Mouse (Mus musculus) embryo, embryonic 9.5 days (tissue): ENCODE results near the gene Sprr2a3.
"Not testable (repeated sequence)": the region's sequence is repeated elsewhere in the genome, so short reads cannot be mapped to it uniquely, and the experiment has no call there.

Experiments used
- DNase-seq: peaks from one replicate; pipeline ENCODE4 v3.0.0-alpha.2; 2017; ENCODE audit errors: extremely low spot score

The Sprr2a3 gene

DNA sequence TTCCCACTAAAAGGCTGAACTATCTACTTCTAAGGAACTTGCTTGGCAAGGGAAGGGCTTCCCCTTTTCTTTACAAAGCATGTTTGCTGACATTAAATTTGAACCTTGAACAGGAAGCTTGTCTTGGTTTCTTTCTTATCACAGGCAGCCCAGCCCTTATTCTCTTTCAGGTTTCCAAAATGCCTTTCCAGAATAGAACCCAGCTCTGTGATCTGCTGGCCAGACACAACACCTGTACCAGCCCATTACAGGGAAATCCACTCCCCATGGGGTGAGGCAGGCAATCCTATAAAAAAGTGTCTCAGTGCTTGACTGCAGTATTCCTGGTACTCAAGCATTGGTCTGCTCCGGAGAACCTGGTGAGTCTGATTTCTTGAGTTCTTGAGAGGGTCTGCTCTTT, at the start of gene Sprr2a3:
TSS of gene Sprr2a3 (plus strand) at position 317 of the 400 bp plus-strand sequence.
- not testable (repeated sequence) for DNase-seq

DNA sequence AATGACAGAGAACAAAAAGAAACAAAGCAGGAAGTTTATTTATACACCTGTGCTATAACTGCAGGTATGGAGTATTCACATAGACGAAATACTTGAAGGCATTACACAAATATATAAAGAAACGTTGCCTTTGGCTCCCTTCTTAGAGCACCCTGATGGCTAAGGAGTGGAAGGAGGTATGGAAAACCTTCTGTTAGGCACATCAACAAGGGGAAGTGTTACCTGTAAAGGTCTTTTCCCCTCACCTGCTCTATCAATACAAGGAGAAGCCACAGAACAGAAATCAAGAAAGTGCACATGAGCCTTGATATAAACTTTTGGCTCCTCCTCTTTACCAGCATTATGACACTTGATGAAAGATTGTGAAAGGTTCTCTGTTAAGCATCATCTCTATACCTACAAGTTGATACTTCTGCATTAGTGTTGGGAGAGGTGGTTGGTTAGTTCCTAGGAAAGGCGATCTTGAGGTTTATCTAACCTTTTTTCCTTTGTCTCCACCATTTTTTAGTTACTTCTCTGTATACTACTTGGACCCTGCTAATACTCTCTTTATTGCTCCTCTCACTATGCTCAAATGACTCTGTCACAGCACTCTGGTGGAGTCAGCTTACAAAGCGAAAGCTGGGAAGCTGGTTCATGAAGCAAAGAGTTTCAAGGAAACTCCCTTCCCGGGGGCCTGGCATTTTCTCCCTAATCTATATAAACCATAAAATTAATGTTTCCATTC, 48.6 kb upstream of the Sprr2a3 start:
- DNase-seq = not testable (repeated sequence)

DNA sequence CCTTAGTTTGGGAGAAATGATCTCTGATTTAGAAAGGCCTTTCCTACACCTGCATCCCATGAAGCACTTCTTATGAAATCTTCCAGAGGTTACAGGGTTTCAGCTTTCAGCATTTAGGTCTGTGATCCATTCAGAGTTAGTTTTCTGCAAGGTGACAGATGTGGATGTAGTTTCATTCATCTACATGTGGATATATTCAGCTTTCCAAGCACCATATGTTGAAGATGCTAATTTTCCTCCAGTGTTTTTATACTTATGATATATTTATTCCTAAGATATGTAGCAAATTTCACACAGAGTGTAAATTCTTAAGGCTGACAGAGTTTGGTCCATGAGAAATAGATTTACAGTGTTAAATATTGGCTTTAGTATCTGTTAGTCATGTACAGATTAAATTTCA, 46.5 kb upstream of the Sprr2a3 start:
- DNase-seq = not testable (repeated sequence)

DNA sequence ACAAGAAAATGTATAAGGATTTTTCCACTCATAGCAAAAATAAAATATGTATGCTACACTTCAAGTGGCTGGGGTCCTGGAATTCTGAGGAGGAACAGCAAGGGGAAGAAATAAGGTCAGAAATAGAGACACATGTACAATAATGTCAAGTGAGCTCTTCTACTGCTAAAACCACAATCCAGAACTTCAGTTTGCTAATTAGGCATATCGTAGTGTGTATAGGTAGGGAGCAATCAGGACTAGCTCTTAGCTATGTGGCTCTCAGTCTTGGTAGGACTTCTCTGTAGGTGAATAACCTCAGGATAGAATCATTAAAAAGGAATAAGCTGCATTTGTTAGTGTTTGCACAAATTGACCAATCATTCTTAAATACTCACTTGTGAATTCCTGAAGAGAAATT, 46.0 kb upstream of the Sprr2a3 start:
- DNase-seq = not testable (repeated sequence)

DNA sequence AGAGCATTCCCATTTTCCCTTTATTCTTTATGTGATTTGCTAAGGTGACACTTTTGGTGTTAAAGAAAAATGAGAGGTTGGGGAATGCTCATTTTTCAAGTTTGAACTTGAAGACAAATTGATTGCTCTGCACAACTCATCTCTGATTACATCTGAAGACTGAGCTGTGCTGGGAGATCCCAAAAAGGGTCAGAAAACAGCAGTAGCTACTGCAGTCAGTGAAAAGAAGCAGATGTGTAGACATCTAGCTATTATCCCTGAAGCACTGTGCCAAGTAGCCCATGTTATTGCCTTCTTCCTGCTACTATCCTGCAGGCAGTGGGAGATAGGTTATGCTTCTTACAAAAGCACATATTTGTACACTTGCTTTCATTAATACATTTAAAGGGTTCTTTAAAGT, 40.4 kb upstream of the Sprr2a3 start:
- DNase-seq = not testable (repeated sequence)

DNA sequence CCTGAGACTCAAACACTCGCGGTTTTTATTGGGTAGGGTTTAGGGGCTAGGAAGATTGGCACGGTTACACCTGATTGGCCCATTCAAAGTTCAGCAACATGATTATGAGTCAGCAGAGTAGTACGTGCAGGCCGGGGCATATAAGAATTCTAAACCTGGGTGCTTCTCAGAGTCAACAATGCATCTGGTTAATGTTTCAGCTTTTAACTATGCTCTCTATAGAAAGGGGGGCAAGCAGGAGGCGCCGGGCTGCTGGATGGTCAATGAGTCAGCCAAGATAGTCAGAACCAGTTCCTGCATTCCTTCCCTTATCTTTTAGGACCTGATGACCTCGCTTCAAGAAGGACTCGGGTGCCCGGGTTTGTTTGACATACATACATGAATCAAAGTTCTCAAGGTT, 39.0 kb upstream of the Sprr2a3 start:
- not testable (repeated sequence) for DNase-seq

DNA sequence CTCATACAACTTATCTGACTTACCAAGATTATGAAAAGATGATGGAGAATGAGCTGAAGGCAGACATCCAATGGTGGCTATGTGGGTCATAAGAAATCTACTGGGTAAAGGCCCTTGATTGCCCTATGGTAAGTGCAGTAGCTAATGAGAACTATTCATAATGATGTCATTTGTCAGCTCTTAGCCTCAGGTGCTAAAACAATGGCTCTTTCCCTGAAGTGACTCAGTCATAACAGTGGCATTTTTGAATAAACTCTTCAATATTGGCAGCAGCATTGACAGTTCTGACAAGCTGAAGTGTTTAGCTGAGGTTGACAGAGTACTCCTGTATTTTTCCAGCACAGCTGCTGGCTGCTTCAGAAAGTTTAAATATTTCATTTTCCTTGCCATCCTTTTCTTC, 36.7 kb upstream of the Sprr2a3 start:
- not testable (repeated sequence) for DNase-seq

DNA sequence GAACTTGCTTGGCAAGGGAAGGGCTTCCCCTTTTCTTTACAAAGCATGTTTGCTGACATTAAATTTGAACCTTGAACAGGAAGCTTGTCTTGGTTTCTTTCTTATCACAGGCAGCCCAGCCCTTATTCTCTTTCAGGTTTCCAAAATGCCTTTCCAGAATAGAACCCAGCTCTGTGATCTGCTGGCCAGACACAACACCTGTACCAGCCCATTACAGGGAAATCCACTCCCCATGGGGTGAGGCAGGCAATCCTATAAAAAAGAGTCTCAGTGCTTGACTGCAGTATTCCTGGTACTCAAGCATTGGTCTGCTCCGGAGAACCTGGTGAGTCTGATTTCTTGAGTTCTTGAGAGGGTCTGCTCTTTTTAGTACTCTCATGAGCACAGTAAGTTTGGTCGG, 34.8 kb upstream of the Sprr2a3 start:
- not testable (repeated sequence) for DNase-seq

DNA sequence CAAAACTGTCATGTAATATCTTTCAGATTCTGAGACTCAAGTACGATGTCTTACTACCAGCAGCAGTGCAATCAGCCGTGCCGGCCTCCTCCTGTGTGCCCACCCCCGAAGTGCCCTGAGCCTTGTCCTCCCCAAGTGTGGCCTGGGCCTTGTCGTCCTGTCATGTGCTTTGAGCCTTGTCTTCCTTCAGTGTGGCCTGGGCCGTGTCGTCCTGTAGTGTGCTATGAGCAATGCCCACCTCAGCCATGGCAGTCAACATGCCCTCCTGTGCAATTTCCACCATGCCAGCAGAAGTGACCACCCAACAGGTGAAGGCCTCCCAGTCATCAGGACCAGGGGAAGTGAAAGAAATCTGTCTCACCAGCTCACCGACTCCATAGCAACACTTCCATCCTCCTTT, 31.4 kb upstream of the Sprr2a3 start:
- DNase-seq = not testable (repeated sequence)

DNA sequence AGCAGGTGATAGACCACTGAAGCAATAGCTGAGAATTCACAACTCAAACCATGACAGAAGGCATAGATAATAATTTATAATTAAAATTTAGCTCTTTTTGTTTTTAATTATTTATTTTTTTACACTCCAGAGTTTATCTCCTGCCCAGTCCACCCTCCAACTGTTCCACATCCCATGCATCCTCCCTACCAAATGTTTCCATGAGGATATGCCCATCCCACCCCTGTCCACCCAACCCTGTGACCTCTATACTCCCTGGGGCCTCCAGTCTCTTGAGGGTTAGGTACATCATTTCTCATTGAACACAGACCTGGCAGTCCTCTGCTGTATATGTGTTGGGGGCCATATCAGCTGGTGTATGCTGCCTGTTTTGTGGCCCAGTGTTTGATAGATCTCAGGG, 26.7 kb upstream of the Sprr2a3 start:
- DNase-seq = not testable (repeated sequence)

DNA sequence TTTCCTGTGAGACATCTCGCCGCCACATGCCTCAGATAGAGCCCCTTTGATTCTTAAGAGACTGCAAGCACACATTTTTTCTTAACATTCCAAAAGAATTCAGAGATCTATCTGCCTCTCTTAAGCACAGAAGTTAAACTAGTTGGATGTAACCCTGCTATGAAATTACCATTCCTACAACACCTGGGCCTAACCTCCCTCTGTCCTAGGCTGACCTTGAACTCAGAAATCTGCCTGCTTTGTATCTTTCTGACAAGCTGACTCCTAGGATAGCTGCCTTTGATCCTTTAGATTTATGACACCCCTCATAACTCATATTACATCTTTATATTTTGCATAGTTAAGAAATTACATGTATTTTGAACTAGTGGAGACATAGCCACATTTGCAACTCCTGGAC, 21.8 kb upstream of the Sprr2a3 start:
- DNase-seq = not testable (repeated sequence)

DNA sequence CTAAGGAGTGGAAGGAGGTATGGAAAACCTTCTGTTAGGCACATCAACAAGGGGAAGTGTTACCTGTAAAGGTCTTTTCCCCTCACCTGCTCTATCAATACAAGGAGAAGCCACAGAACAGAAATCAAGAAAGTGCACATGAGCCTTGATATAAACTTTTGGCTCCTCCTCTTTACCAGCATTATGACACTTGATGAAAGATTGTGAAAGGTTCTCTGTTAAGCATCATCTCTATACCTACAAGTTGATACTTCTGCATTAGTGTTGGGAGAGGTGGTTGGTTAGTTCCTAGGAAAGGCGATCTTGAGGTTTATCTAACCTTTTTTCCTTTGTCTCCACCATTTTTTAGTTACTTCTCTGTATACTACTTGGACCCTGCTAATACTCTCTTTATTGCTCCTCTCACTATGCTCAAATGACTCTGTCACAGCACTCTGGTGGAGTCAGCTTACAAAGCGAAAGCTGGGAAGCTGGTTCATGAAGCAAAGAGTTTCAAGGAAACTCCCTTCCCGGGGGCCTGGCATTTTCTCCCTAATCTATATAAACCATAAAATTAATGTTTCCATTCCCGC, 13.7 kb upstream of the Sprr2a3 start:
- DNase-seq = not testable (repeated sequence)

DNA sequence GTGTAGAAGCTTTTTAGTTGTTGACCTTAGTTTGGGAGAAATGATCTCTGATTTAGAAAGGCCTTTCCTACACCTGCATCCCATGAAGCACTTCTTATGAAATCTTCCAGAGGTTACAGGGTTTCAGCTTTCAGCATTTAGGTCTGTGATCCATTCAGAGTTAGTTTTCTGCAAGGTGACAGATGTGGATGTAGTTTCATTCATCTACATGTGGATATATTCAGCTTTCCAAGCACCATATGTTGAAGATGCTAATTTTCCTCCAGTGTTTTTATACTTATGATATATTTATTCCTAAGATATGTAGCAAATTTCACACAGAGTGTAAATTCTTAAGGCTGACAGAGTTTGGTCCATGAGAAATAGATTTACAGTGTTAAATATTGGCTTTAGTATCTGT, 11.7 kb upstream of the Sprr2a3 start:
- DNase-seq = not testable (repeated sequence)

DNA sequence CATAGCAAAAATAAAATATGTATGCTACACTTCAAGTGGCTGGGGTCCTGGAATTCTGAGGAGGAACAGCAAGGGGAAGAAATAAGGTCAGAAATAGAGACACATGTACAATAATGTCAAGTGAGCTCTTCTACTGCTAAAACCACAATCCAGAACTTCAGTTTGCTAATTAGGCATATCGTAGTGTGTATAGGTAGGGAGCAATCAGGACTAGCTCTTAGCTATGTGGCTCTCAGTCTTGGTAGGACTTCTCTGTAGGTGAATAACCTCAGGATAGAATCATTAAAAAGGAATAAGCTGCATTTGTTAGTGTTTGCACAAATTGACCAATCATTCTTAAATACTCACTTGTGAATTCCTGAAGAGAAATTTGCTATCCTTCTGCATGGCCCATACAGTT, 11.2 kb upstream of the Sprr2a3 start:
- not testable (repeated sequence) for DNase-seq

DNA sequence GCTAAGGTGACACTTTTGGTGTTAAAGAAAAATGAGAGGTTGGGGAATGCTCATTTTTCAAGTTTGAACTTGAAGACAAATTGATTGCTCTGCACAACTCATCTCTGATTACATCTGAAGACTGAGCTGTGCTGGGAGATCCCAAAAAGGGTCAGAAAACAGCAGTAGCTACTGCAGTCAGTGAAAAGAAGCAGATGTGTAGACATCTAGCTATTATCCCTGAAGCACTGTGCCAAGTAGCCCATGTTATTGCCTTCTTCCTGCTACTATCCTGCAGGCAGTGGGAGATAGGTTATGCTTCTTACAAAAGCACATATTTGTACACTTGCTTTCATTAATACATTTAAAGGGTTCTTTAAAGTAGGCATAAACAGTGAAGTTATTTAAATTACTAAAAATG, 5.6 kb upstream of the Sprr2a3 start:
- DNase-seq = not testable (repeated sequence)

DNA sequence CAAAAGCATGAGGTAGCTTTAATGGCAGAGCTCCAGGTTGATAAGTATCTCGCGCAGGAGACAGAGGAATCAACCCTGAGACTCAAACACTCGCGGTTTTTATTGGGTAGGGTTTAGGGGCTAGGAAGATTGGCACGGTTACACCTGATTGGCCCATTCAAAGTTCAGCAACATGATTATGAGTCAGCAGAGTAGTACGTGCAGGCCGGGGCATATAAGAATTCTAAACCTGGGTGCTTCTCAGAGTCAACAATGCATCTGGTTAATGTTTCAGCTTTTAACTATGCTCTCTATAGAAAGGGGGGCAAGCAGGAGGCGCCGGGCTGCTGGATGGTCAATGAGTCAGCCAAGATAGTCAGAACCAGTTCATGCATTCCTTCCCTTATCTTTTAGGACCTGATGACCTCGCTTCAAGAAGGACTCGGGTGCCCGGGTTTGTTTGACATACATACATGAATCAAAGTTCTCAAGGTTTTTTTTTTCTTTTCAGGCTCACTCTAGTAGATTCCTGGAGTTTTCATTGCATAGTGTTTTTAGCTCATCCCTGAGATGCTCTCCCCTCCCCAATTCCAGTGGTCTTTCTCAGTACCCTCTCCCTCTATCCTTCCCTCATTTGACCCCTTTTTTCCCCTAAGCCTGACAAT, 4.1 kb upstream of the Sprr2a3 start:
- not testable (repeated sequence) for DNase-seq

DNA sequence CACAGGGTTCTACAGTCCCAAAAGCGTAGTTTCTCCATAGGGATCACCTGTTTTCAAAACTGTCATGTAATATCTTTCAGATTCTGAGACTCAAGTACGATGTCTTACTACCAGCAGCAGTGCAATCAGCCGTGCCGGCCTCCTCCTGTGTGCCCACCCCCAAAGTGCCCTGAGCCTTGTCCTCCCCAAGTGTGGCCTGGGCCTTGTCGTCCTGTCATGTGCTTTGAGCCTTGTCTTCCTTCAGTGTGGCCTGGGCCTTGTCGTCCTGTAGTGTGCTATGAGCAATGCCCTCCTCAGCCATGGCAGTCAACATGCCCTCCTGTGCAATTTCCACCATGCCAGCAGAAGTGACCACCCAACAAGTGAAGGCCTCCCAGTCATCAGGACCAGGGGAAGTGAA, 3.3 kb downstream of the Sprr2a3 start:
- DNase-seq = not testable (repeated sequence)

DNA sequence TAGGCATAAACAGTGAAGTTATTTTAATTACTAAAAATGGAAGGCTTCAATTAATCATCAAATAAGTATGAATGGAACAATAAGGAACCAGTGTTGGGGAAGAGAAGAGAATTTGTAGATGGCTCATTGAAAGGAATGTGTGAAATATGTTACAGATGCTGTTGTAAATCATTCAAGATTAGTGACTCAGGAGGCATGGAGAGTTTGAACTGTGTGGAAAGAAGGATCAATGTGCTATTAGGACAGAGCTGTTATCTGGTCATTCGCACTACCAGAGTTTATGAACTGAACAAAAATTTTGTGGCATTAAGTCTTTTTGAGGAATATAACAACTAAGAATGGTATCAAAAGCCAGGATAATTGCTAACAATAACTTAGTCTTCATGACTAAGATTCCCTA, 22.2 kb downstream of the Sprr2a3 start:
- DNase-seq = no peak

DNA sequence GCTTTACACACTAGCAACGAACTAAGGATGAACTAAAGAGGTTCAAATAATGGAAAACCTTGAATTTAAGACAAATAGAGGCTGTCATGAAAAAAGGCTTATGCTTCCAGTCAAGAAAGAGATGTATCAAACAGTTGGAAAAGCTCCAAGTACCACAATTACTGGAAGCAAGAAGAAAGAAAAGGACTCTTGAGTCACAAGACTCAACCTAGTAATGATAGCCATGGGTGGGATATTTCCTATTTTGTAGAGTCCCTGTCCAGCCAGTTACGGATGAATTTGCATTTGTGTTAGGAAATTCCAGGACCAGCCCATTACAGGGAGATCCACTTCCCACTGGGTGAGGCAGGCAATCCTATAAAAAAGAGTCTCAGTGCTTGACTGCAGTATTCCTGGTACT, 31.1 kb downstream of the Sprr2a3 start, which contains the start of gene Sprr2b:
TSS of gene Sprr2b (plus strand) at position 301 of the 400 bp plus-strand sequence.
- DNase-seq = no peak

DNA sequence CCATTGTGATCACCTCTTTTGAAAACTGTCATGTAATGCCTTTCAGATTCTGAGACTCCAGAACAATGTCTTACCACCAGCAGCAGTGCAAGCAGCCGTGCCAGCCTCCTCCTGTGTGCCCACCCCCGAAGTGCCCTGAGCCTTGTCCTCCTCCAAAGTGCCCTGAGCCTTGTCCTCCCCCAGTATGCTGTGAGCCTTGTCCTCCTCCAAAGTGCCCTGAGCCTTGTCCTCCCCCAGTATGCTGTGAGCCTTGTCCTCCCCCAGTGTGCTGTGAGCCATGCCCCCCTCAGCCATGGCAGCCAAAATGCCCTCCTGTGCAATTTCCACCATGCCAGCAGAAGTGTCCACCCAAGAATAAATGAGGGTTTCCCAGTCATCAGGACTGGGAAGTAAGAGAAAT, 32.2 kb downstream of the Sprr2a3 start:
- DNase-seq = no peak

DNA sequence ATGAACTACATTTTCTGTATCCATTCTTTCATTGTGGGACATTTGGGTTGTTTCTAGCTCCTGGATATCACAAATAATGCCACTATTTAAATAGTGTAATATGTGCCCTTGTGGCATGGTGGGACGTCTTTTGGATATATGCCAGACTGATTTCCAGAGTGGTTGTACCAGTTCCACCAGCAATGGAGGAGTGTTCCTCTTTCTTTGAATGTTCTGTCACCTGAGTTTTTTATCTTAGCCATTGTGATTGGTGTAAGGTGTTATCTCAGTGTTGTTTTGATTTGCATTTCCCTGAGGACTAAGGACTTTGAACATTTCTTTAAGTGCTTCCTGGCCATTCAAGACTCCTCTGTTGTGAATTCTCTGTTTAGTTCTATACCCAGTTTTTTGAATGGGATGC, 51.1 kb downstream of the Sprr2a3 start:
- DNase-seq = no peak

DNA sequence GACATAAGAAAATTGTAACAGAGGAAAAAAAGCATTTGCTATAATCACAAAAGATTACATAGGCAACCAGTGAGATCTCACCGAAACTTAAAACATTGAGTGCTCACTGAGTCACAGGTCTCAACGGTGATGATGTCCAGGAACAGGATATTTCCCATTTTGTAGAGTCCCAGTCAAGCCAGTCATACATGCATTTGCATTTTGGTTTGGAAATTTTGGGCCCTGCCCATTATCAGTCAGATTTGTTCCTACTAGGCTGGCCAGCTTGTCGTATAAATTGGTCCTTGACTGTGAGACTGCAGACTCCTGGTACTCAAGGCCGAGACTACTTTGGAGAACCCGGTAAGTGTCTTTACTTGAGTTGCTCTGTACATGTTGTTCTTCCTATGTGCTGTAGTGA, 53.6 kb downstream of the Sprr2a3 start, which contains the start of gene Sprr2d:
TSS of gene Sprr2d (plus strand) at position 301 of the 400 bp plus-strand sequence.
- no peak for DNase-seq
